Mouse (Mus musculus) embryonic facial prominence, embryonic 10.5 days (tissue): Measurements from ENCODE around the gene Cwc25. TPM values are rescaled to one million over a fixed set of nuclear protein-coding genes. Genes with fewer than 3 reads are reported as not detected.

Source experiments
- DNase-seq: peaks from one replicate; pipeline ENCODE4 v3.0.0-alpha.2; 2017; ENCODE audit warnings: low spot score
- H3K27ac ChIP-seq: fragments of 300-500 bp; sonication (generic); replicated peaks from 2 replicates; pipeline ENCODE4 v1.5.1; 2016; ENCODE audit warnings: mild to moderate bottlenecking
- H3K27me3 ChIP-seq: fragments of 300-500 bp; sonication (generic); replicated peaks from 2 replicates; pipeline ENCODE4 v1.6.1; 2016; ENCODE audit warnings: low read depth, mild to moderate bottlenecking; ENCODE audit not compliant: poor library complexity, severe bottlenecking
- H3K36me3 ChIP-seq: fragments of 300-500 bp; sonication (generic); replicated peaks from 2 replicates; pipeline ENCODE4 v1.6.1; 2016; ENCODE audit warnings: mild to moderate bottlenecking, moderate library complexity
- H3K4me1 ChIP-seq: fragments of 300-500 bp; sonication (generic); 2 replicates; pipeline ENCODE4 v1.6.1; 2016
- H3K4me3 ChIP-seq: fragments of 300-500 bp; sonication (generic); 2 replicates; pipeline ENCODE4 v1.5.1; 2016; ENCODE audit warnings: mild to moderate bottlenecking, moderate library complexity
- H3K9me3 ChIP-seq: fragments of 300-500 bp; sonication (generic); 2 replicates; pipeline ENCODE4 v1.6.1; 2016; ENCODE audit warnings: mild to moderate bottlenecking
- WGBS: fragments of 180-500 bp; shearing (Covaris S2); methylation state at CpG from one replicate; pipeline ENCODE4 v1.1.7; 2016; 5-methylcytosine and 5-hydroxymethylcytosine counted together
- polyA plus RNA-seq: library from polyadenylated mRNA; unstranded; fragments of >200 nt; fragmentation: Nextera tagmentation; extraction: Ambion mirVana; gene quantifications from 2 replicates; pipeline ENCODE4 v1.2.1, GENCODE M21; 2016

Cwc25 gene
- polyA plus RNA-seq, 1 experiment from 2014 or later = 22.0 TPM

DNA sequence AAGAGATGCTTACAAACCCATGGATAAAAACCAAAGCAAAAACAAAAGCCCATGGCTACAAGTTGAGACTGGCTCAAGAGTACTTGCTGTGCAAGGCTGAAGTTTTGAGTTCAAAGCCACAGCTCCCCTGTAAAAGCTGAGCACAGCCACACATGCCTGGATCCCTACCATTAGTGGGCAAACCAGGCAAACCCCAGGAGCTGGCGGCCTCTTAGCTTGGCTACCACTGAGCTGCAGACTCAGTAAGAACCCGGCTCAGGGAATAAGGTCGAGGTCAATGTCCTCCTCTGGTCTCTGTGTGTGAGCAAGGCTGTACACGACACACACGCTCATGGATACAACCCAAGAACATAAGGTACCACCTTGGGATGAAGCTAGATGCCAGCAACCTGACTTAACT is 17.9 kb downstream of the Cwc25 start:
- H3K27me3 ChIP-seq = no peaks in the 10 kb centered on the region
- peaks cover 74% of the 10 kb centered on the region for H3K36me3 ChIP-seq
- no peak overlapping the region for H3K27ac ChIP-seq
- DNase-seq = no peak
- H3K9me3 ChIP-seq = peaks cover 7% of the 10 kb centered on the region; the same call in 1 of the 2 replicates
- 92% methylated on average over 5 of the region's 5 CpGs for WGBS
- no peak overlapping the region for H3K4me3 ChIP-seq
- H3K4me1 ChIP-seq = peaks cover 14% of the 10 kb centered on the region

DNA sequence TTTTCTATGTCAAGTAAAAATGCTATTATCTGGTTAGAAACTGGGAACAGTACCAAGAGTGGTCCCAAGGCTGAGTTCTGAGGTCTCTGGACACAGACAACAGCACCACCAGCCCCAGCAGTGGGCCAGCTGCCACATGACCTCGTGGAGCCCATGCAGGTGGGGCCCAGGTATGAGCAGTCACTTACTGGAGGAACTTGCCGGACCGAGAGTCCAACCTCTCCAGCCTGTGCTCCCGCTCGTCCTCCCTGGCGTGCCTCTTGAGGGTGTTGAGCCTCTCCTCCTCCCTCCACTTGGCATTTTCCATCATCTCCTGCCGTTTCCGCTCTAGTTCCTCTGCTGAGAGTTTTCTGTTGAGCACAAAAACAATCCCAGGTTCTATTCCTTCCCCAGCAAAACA is 18.6 kb downstream of the Cwc25 start:
- Histone ChIP-seq H3K27me3 (no peaks in the 10 kb centered on the region), H3K36me3 (peaks cover 67% of the 10 kb centered on the region), H3K4me1 (peaks cover 21% of the 10 kb centered on the region), H3K9me3 (peaks cover 7% of the 10 kb centered on the region; the same call in 1 of the 2 replicates), H3K27ac (no peak overlapping the region), H3K4me3 (no peak overlapping the region)
- DNase-seq = no peak
- 95% methylated on average over 8 of the region's 8 CpGs for WGBS

DNA sequence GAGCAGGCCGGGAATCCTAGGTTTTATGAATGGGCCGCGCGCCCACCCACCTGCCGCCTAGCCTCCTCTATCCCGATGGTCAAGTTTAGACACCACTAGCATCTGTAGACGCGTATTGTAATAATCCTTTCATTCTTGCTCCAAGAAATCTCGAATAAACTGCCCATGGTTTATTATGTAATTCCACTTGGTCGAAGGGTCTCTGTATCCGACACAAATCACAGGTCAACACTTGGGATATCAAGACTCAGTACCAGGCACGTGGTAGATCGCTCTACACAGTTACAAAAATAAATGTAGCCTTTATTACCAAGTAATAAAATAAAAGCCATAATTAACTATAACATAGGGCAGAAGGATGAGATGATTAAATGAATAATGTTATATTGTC is 21.0 kb downstream of the Cwc25 start:
- 13% methylated on average over 13 of the region's 13 CpGs for WGBS
- no peak for DNase-seq
- Histone ChIP-seq H3K36me3 (peaks cover 43% of the 10 kb centered on the region), H3K4me3 (peak overlapping the region; percentile 90), H3K4me1 (peaks cover 33% of the 10 kb centered on the region), H3K27me3 (no peaks in the 10 kb centered on the region), H3K9me3 (no peaks in the 10 kb centered on the region), H3K27ac (peak overlapping the region; percentile 99)

DNA sequence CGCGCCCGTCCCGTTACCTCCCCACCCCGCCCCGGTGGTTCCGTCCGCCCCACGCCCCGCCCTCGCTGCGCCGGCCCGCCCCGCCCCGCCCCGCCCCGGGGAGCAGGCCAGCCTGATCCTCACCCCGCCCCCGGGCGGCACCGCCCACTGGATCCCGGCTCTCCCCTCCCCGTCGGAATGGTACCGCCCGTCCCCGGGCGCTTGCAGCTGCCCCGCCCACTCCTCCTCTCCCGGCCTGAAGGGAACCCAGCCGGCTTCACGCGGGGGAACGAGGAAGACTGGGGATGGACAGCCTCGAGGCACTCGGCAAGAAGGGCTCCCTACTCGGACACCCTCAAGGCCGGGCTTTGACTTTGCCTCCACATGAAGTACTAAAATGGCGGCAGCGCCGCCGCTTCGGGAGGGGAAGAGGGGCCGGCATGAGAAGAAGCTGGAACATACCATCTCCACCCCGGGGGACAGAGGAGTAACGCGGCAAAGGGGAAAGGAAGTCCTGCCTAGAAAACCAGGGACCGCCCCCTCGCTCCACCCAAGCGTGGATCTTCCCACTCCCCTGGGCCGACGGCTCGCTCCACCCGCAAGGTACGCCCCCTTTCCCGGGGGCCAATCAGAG is 21.5 kb downstream of the Cwc25 start:
- H3K27ac ChIP-seq = peak overlapping the region; percentile 99
- WGBS = 2% methylated on average over 57 of the region's 57 CpGs
- peaks cover 40% of the 10 kb centered on the region for H3K36me3 ChIP-seq
- H3K4me1 ChIP-seq = peaks cover 38% of the 10 kb centered on the region
- no peaks in the 10 kb centered on the region for H3K9me3 ChIP-seq
- no peaks in the 10 kb centered on the region for H3K27me3 ChIP-seq
- peak overlapping the region; percentile 90 for H3K4me3 ChIP-seq
- DNase-seq = peak; percentile 99

DNA sequence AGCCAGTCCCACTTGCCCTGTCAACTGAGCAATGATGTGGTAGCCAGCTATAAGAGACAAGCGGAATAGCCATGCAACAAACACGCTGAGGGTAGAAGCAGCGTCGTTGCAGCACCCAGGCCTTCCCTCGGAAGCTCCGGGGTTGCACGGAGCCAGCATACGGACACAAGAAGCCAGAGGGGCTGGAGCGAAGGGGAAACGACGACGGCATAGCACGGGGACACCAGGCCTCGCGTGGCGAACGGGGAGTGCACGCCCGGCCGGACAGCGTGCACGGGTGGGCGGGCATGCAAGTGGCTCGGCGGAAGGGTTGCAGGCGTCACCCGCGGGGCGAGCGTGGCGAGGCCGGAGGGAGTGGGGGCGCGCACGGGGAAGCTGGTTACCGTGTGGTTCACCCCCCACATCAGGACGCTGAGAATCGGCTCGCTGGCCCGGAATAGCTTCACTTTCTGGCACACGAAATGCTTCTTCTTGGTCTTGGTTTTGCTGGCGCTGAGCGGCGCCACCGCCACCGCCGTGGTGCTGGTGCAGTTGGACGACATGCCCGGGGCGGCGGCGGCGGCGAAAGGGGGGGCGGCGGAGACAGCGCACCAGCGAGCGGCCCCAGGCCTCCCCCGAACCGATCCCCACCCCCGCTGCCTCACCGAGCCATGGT is 22.2 kb downstream of the Cwc25 start, which contains the start of gene Pip4k2b:
Gene Pip4k2b (minus strand): TSS at position 642 of the 655 bp plus-strand sequence.
- WGBS = under 1% methylated on average over 63 of the region's 63 CpGs
- Histone ChIP-seq H3K4me1 (peaks cover 42% of the 10 kb centered on the region), H3K36me3 (peaks cover 37% of the 10 kb centered on the region), H3K9me3 (no peaks in the 10 kb centered on the region), H3K27ac (peak within 1 kb of the TSS; percentile 99), H3K4me3 (peak within 1 kb of the TSS; percentile 90), H3K27me3 (no peaks in the 10 kb centered on the region)
- no peak for DNase-seq

DNA sequence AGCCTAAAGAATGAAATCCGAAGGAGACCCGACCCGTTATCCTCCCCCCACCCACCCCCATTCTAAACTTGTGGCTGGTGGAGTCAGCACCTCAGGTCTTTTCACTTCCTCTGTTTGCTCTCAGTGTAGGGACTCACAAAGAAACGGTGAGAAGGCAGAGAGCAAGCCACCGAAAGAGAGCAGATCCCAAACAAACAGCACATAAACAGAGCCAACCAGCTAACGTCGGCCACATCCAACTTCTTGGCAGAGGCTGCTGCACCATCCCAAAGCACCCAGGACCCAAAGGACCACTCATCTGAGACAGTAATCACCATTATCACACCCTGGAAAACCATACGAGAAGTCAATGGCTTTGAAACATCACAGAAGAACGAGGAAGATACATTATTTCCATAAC is 22.9 kb downstream of the Cwc25 start:
- Histone ChIP-seq H3K27me3 (no peaks in the 10 kb centered on the region), H3K36me3 (peaks cover 35% of the 10 kb centered on the region), H3K9me3 (no peaks in the 10 kb centered on the region), H3K4me3 (peak overlapping the region; percentile 90), H3K27ac (peak overlapping the region; percentile 99; the same call in 1 of the 2 replicates), H3K4me1 (peaks cover 42% of the 10 kb centered on the region)
- WGBS = 47% methylated on average over 9 of the region's 9 CpGs
- DNase-seq = no peak

DNA sequence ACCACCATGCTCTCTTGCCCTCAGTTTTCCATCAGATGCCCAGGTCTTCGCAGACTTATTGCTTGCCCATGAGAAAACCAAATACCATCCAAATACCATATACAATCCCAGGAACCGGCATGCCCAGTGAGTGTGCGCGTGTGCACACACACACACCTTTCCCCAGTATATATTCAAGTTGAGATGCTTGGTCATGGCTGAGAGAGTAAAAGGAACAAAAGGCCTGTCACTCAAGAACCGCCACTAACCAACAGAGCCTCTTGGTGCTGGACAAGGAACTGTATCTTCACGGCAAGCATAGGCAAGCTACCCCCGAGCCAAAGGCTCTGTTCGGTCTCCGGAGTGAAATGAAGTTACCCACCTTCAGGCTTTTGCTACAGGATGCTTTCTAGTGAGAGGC is 23.8 kb downstream of the Cwc25 start:
- Histone ChIP-seq H3K4me1 (peaks cover 48% of the 10 kb centered on the region), H3K27me3 (no peaks in the 10 kb centered on the region), H3K4me3 (peak overlapping the region; percentile 90), H3K9me3 (no peaks in the 10 kb centered on the region), H3K36me3 (peaks cover 26% of the 10 kb centered on the region), H3K27ac (peak overlapping the region; percentile 30; the same call in 1 of the 2 replicates)
- whole genome bisulfite sequencing = 80% methylated on average over 9 of the region's 9 CpGs
- DNase-seq = no peak

DNA sequence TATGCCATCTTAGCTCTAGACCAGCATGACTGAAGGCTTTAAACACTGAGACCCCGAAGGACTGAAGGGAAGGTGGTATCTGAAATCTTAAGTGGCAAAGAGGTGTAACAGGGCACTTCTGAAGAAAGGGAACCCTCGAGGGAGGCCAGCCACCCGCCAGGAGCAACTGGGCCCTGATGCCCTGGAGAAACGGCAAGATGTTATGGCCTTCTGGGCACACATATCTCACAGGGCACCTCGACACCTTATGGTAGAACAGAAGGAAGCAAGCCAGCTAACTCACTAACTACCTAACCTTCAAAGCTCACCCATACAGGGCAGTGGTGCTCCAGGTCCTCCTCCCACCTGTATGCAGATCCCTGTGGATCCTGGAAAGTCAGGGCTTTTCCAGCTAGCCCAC is 24.2 kb downstream of the Cwc25 start:
- no peak overlapping the region for H3K27ac ChIP-seq
- no peaks in the 10 kb centered on the region for H3K27me3 ChIP-seq
- no peaks in the 10 kb centered on the region for H3K9me3 ChIP-seq
- peak overlapping the region; percentile 90; the same call in 1 of the 2 replicates for H3K4me3 ChIP-seq
- H3K4me1 ChIP-seq = peaks cover 52% of the 10 kb centered on the region
- H3K36me3 ChIP-seq = peaks cover 23% of the 10 kb centered on the region
- WGBS = 91% methylated on average over 5 of the region's 5 CpGs
- no peak for DNase-seq

DNA sequence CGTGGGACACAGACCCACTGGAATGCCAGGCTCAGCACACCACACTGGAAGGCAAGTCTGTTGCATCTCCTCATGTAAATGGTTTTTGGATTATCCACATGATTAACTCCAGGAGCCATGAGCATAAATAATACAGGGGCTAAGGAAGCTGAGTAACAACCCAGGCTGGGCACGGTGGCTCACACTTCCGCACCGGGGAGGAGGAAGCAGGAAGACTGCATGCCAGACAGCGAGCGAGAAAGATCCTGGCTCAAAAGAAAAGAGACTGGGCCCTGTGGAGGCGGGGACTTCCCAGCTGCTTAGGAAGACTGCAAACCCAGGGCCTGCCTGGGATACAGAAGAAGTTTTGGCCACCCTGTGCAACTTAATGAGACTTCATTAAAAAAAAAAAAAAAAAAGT is 26.2 kb downstream of the Cwc25 start:
- H3K4me1 ChIP-seq = peaks cover 50% of the 10 kb centered on the region
- peak overlapping the region; percentile 44 for H3K27ac ChIP-seq
- peaks cover 9% of the 10 kb centered on the region; the same call in 1 of the 2 replicates for H3K36me3 ChIP-seq
- H3K9me3 ChIP-seq = no peaks in the 10 kb centered on the region
- DNase-seq = no peak
- 56% methylated on average over 7 of the region's 7 CpGs for WGBS
- H3K4me3 ChIP-seq = no peak overlapping the region
- H3K27me3 ChIP-seq = no peaks in the 10 kb centered on the region

DNA sequence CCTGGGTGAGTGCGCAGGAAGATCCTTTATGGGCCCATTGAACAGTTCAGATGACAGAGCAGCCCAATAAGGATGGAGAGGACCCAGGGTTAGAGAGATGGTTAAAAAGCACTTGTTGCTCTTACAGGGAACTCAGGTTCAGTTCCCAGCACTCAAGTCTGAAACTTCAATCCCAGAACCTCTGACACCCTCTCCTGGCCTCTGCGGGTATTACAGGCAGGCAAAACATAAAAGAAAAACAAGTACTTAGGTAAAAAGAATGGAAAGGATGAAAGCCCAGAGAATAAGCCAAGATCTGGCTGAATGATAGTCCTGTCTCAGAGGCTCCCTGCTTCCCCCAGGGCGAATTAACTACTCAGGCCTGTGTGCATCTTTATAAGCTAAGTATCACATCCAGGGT is 27.2 kb downstream of the Cwc25 start:
- no peak overlapping the region for H3K27ac ChIP-seq
- H3K9me3 ChIP-seq = no peaks in the 10 kb centered on the region
- H3K36me3 ChIP-seq = peaks cover 9% of the 10 kb centered on the region; the same call in 1 of the 2 replicates
- H3K4me1 ChIP-seq = peaks cover 54% of the 10 kb centered on the region
- no peak overlapping the region for H3K4me3 ChIP-seq
- no peaks in the 10 kb centered on the region for H3K27me3 ChIP-seq
- WGBS = 88% methylated on average over 3 of the region's 3 CpGs
- DNase-seq = no peak

DNA sequence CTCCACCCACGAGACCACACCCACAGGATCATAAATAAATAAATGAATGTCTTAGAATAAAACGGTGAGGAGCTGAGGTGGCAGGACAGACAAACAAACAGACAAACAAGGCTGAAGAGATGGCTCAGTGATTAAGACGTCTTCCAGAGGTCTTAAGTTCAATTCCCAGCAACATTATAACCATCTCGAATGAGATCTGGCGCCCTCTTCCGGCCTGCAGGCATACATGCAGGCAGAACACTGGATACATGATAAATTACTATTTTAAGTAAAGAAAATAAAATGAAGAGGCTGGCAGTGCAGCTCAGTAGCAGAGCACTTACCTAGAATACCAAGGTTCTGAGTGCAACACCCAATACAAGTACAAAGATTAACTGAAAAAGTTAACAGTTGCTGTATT is 27.7 kb downstream of the Cwc25 start:
- Histone ChIP-seq H3K27ac (no peak overlapping the region), H3K36me3 (peaks cover 9% of the 10 kb centered on the region; the same call in 1 of the 2 replicates), H3K27me3 (no peaks in the 10 kb centered on the region), H3K4me1 (peaks cover 54% of the 10 kb centered on the region), H3K4me3 (no peak overlapping the region), H3K9me3 (no peaks in the 10 kb centered on the region)
- DNase-seq = no peak
- WGBS = 66% methylated on average over 6 of the region's 6 CpGs

DNA sequence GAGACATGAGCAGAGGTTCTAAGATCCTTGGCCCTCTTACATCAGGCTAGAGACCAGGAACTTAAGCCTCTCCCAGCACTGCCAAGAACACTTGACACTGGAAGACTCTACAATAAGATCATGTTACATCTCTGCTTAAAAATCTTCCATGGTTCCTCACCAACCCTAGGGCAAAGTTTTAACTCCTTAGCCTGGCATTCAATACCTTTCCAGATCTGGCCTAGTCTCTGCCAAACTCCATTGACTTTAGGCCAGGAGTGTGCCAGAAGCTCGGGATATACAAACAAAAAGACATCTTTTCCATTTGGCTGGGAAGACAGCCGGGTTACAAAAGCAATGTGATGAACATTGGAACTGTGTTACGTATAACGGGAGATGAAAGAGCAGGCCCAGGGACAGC is 28.8 kb downstream of the Cwc25 start:
- H3K27ac ChIP-seq = no peak overlapping the region
- 74% methylated on average over 4 of the region's 4 CpGs for WGBS
- H3K4me3 ChIP-seq = no peak overlapping the region
- H3K36me3 ChIP-seq = peaks cover 11% of the 10 kb centered on the region; the same call in 1 of the 2 replicates
- H3K9me3 ChIP-seq = no peaks in the 10 kb centered on the region
- peaks cover 54% of the 10 kb centered on the region for H3K4me1 ChIP-seq
- DNase-seq = no peak
- H3K27me3 ChIP-seq = no peaks in the 10 kb centered on the region

DNA sequence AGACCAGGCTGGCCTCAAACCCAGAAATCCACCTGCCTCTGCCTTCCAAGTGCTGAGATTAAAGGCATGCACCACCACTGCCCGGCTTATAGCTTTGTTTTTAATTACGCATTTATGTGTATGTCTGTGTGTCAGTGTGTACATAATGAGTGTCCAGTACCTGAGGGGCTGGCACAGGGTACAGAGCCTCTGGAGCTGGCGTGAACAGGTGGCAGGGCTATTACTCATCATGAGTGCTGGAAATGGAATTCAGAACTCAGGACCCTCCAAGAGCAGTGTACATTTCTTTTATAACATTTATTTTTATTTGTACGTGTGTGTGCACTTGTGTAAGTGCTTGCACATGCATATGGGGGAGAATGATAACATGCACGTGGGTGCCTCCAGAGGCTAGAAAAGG is 29.7 kb downstream of the Cwc25 start:
- Histone ChIP-seq H3K27ac (no peak overlapping the region), H3K36me3 (peaks cover 20% of the 10 kb centered on the region), H3K4me1 (peaks cover 53% of the 10 kb centered on the region), H3K9me3 (no peaks in the 10 kb centered on the region), H3K4me3 (no peak overlapping the region), H3K27me3 (no peaks in the 10 kb centered on the region)
- WGBS = 92% methylated on average over 5 of the region's 5 CpGs
- no peak for DNase-seq
